Mouse (Mus musculus): ENCODE measurements around the gene Sugct.
A peak's percentile ranks its signal among the peaks of the same experiment; 100 is the strongest.

The Sugct gene

DNA sequence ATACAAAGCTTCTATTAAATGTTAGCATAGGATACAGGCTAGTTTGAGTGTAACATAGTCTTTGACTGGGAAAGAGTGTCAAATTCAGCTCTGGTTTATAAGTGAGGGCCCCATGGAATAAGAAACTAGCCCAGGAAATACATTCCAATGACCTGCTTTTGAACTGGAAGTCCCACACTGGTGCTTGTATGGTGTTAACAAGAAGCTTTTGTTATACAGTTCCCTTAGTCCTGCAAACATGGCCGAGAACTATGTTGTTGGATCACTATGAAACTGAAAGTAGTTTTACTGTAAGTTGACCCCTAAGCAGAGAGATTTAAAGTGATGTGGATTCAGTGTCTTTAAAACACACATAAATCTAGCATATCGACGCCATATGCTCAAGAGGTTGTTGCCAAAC lies 657.5 kb downstream of the Sugct start:
- no peak for DNase-seq (ENCODE audit: low read depth)

DNA sequence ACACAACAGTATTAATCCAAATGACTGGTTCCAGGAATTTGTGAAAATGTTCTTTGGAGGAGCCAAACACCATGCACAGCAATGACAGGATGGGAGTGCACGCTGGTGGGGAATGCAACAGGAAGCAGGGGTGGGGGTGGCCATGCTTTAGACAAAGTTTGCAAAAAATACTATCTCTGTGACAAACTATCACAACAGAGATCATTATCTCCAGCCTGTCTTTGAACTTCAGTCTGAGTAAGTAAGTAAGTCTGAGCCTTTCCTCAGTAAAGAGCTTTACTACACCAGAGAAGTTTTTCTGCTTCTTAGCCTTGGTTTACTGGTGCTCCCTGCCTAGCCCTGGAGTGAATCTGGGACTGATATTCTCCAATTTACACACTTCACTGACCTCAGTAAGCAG lies 664.6 kb downstream of the Sugct start:
- no peak for DNase-seq (ENCODE audit: low read depth)

DNA sequence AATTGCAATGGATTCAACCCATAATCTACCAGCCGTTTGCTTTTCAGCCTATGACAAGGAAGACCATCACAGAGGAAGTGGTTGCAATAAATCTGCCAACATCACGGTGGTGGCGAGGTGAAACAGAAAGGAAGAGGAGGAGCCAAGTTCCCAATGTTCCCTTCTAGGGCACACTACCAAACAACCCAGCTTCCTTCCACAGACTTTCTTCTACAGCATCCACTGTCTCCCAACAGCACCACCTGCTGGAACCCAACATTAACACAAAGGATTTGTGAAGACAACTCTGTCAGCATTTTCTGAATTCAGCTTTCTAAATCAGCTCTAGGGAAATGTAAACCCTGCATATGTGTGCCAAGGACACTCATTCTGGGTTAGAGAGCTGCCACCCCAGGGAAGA lies 666.8 kb downstream of the Sugct start:
- peak; percentile 17 for DNase-seq (ENCODE audit: low read depth)

DNA sequence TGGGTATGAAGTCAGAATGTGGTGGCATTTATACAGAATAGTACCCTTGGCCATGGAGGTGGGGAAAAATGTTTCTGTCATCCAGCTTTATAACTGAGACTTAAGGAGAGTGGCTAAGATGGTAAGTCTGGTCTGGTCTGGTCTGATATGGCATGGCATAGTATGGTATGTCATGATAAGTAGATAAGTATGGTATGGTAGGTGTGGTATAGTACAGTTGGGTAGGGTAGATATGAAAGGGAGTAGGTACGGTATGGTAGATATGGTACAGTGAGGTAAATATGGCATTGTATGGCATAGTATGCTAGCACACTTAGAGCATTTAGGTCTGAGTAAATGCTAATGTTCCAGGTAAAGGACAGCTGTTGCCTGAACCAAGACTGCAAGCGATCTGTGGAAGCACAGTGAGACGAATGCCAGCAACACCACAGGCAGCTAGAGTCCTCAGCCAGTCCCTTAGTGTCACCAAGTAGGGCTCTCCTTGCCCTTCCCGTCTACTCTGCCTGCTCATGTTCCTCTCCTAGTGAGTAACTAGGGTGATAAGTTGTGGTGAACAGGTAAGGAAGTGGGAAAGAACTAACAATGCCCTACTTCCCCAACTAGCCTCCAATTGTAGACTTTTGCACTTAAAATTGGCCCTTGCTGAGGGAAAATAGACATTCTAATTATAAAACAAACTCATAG lies 667.4 kb downstream of the Sugct start:
- peak; percentile 6 for DNase-seq (ENCODE audit: low read depth)

DNA sequence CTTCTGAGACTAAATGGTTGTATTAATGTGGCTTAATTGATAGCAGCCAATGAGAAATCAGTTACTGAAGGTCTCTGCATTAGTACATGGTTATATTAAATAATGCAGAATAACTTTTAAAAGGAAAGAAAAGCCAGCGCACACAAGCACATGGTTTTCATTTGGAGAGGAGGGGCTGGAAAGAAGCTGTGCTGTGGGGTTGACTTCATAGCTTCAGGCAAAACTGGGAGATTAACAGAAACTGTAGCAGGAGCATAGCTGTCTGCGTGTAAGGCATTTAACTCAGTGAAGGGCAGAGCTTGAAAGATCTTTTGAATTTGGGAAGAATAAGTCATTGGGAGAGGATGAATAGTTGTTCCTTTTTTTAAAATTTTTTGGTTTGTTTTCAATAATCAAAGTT lies 668.4 kb downstream of the Sugct start:
- no peak for DNase-seq (ENCODE audit: low read depth)

DNA sequence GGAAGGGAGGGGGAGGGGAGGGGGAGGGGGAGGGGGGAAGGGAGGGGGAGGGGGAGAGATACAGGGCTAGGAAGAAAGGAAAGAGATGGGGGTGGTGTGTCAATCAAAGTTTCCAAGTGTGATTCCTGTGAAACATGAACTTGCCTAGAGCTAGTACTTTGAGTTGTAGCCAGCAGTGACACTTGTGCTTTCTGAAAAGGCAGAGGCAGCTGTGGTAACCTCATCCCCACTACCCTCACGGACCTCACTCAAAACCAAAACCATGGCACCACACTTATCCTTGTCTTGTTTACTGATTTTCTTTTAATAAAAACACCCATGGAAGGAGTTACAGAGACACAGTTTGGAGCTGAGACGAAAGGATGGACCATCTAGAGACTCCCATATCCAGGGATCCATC lies 698.9 kb downstream of the Sugct start:
- no peak for DNase-seq (ENCODE audit: low read depth)

DNA sequence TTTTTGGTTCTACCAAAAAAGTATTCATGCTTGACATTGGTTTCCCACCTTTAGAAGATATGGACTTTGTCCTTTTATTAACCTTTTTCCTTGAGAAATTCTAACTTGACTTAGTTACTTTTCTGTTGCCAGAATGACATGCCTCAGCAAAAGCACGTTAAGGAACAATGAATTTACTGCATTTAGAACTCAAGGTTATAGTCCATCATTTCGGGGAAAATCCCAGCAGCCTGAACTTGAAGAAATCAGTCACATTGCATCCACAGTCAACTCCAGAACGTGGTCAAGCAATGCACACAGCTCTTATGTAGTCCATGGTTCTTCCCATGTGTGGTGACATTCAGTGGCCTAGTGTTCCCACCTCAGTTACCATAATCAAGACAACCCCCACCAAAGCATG lies 700.0 kb downstream of the Sugct start:
- DNase-seq (ENCODE audit: low read depth) = no peak

DNA sequence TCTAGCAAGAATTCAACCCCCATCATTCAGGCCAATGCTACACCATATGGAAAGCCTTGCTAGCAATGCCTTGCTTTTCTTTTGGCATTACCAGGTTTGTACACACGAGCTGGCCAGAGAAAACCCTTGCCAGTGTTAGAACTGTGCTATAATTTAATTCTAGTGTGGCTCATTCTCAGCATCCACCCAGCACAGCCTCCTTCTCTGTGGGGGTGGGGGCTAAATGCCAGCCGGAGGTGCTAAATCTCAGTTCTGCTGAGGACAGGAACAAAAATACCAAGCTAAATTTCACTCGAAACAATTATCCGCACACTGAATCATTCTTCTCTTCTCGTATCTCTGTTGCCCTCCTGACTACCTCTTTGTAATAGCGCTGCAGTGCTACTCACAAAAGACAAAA lies 717.6 kb downstream of the Sugct start:
- no peak for DNase-seq (ENCODE audit: low read depth)

DNA sequence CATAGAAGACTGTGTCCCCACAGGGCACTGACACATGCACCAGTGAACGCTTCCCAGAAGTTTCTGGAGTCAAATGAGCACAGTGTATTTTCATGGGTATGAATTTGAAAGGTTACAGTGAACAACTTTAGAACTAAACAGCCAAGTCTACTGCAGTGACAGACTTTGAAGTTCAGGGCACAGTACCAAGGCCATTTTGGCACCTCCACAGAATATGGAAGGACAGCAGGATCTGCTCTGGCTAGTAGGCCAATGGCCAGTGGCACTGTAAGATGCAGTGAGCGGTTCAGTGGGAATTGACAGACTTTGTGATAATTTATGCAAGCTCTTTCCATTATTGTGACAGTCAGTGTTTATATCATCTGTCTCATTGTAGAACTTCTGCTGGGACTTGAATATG lies 724.1 kb downstream of the Sugct start:
- DNase-seq (ENCODE audit: low read depth) = no peak

DNA sequence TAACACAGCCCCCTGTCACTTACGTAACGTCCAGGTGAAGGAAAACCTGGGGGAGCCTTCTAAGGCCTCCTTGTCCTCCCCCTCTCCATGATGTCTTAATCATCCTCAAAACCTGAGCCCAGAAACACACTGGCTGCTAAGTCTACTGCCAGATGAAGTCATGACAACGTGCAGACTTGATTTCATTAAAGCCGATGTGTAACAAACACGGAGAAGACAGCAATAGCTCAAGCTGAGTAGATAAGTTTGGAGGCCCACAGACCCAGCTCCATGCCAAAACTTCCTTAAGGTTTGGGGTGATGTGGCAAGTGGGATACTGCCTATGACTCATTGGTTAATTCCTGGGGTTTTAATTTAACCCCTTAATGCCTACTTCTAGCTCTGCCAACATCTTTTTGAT lies 726.4 kb downstream of the Sugct start:
- no peak for DNase-seq (ENCODE audit: low read depth)

DNA sequence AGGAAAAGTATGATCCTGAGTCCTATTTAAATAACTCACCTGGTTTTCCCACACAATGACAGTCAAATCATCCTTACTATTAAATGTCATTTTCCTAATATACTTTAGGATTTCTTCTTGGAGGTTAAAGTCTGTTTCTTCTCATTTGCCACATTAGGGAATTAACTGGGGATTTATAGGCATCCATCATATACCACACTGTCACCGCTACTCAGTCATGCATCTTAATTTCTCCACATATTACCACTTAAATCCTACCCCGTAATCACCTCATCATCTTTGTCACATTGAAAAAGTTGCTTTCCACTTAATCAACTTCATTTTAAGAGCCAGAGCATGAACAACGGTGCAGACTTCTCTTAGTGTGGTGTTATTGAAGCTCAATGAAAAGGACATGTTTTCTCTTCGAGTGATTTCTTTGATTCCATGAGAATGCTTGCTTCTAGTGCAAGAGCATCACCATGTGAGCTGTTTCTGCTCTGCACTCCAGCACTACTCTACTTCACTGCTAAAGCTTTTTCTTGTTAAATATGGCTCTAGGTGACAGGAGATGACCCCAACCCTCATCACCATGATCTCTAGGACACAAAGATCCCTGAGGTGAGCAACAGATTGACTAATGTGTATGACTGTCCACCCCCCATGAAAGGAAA lies 730.4 kb downstream of the Sugct start:
- no peak for DNase-seq (ENCODE audit: low read depth)

DNA sequence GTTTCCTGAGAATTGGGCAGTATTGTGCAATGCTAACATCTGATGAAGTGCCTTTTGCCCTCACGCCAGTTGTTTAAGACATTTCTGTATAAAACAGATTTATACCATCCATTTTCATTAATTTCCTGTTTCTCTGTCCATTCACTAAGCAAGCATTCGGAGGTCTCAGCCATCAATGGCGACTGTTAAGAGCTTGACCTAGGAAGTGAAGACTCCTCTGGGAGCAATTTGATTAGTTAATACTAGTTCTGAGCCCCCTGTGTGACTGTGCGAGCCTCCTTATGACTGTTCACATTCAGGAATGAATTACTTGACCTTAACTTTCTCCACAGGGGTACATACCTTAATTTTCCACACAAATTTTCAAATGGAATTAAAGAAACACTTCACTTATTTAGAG lies 743.3 kb downstream of the Sugct start:
- DNase-seq (ENCODE audit: low read depth) = no peak

DNA sequence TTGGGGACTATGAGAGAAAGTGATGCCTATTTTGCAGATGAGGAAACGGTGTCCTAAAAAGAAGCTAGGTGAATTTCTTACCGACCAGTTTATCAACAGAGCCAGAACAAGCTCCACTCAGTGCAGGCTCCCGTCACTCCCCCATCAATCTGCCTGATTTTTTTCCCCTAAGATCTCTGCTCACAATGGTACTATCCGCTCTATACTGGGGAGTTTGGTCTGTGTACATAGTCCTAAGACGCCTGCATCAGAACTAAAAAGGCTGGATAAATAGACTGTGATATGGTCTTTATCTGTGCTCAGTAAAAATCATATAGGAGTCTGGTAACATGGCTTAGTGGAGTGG lies 755.9 kb downstream of the Sugct start:
- DNase-seq (ENCODE audit: low read depth) = no peak

DNA sequence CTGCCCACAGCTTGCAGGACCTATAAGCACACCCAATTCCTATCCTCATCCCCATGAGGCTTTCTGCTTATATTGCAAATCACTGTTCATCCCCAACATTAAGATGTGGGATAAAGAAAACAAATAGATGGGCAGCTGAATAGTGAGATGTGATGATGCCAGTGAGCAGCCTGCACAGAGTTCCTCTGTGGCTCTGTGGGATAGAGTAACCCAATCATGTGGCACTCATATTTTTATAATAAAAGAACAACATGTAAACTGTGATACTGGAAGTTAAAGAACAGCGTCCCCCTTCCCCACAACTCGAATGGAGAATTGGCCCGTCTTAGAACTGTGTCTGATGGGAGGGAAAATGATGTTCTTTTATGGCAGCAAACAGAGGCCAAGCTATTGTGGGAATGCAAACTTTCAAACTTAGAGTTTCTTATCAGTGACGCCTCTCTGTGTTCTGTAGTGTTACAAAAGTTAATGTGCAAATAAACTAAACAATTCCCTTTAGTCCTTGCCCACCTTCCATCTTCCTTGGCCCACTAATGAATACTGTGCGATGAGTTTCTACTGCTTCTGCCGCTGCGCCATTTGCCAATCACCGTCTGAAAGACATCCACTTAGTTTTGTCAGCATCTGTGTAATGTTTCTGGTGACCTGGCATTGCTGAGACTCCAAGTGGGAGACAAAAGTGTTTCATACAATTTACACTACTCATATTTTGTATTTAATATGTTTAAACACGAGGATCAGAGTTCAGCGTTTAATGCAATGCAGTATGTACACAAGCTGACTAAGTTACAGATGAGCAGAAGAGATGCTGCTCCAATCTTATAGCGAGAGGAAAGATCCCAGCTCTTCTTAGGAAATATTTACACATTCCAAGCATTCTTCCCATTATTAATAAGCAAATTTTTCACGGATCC lies 756.5 kb downstream of the Sugct start:
- no peak for DNase-seq (ENCODE audit: low read depth)

DNA sequence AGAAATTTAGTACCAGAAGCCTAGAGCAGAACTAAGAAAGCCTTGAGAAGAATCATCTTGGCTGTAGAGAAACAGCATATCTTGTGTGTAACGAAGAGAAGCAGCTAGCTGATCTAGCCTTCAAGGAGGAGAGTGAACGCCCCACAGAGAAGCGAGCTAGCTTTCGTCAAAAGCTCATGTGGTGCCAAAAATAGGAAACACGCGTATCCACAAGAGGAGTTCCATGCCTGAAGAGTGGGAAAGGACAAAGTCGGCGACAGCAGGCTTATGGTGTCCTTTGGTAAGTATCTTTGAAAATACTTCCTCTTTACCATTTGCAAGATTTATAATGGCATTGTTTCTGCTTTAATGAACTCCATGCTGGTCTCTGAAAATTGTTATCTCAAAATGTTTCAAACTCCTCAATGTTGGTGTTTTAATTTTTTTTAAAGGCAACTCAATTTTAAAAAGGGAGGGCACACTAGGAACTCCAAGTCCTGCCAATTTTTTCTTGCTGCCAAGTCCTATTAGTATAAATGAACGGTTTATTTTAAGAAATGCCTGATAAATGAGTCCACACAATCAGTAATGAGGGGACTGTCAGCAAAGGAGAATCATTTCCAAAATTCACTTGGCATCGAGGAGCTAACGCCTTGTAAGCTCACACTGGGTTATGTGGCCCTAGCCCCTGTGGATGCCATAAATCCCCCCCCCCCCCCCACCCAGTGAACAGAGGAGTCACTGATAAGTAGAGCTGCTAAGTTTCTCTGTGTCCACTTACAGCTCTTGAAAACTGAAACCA lies 757.7 kb downstream of the Sugct start:
- DNase-seq (ENCODE audit: low read depth) = no peak

DNA sequence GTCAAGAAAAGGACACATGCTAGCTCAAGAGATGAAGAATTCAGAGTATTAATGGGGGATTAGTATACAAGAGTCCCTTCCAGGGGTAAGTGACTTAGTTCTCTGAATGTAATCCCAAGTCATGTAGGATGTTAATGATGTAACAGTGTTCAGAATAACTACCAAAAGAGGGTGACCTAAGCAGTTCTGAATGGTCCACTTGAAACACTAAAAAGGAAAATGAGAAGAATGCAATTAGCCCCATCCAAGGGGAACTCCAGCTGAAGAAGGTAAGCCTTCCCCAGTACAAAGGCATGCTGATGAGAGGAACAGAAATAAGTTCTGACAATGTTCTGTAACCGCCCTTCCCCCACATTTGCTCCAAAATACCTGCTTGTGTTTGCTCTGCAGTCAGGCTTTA lies 760.3 kb downstream of the Sugct start:
- DNase-seq (ENCODE audit: low read depth) = no peak

DNA sequence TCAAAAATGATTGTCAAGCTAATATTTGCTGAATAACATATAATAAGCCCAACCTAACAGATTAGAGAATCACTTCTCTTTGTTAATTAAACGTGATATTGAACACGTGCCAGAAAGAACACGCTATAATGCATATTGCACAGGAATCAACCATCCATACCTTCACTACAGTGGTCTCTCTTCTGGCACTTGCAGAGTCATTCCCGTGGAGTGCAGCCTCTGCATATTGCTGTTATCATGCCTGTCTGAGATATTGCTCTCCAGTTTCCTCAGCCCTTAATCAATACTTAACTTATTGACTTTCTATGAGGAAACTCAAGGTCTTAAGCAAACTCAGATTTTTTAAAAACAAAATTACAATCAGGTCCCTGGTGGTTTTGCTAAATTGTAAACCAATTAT lies 761.8 kb downstream of the Sugct start:
- no peak for DNase-seq (ENCODE audit: low read depth)

DNA sequence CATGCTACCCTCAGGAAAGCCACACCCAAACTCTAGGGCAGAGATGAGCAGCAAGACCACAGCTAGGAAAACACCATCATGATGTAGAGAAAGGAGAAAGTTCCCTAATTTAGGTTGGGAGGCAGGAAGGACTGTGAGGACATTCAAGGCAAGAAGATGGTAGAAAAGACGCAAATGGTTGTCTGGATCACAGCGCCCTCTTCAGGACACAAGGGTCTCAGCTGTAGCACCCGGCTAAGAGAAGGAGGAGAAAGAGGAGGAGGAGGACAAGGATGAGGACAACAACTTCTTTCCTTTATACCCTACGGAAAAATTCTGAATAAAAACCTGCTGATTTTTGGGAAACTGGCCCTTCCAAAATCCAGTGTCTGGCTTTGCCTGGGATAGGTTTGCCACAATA lies 774.0 kb downstream of the Sugct start:
- DNase-seq (ENCODE audit: low read depth) = no peak

DNA sequence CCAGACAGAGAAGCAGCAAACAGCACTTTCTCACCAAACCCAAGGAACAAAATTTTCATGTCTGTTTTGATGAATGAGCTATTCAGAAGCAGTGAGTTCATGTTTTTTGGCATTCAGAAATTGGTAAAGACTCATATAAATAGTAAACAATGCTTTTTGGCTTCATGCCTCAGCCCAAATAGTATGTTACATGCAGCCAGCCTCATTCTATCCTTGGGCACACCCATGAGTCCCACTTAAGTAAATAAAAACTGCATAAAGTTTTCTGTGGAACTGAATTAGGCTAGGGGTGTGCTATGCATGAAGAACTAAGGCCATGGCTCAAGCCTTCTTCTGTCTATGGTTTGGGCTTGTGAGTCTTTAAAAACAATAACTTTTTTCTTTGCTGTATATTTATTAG lies 779.7 kb downstream of the Sugct start:
- no peak for DNase-seq (ENCODE audit: low read depth)

DNA sequence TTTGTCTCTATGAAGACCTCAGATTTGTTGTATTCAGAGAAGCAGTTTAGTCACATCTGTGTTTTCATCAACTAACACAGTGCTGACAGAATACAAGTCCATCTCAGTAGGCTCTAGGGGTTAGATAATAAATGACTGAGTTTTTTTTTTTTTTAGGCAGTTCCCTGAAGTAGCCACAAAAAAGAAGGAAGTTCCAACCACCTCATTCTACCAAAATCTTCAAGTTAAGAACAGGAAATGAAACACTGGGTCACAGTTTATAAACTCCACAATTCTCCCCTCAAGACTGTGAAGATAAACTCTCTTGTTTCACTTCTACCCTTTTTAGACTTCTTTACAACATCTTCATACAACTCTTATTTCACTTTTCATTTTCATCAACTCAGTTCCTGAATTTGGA lies 783.1 kb downstream of the Sugct start:
- DNase-seq (ENCODE audit: low read depth) = no peak

DNA sequence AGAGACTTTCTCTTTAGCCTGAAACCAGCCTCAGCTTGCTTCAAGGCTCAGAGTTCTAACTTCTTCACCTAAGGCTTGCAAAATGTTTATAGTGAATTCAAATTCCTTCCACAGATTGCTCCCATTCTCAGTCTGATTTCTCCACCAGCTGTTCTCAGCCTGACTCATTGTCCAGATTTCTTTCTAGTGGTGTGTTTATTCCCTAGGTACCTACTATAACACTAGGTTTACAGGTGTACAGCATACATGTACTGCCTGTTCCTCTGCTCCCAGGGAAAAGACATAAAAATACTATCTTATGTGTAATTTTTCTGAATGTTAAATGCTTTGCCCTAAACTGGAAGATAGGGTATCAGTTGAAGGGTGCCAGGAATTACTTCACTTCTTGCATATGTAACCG lies 788.4 kb downstream of the Sugct start:
- DNase-seq (ENCODE audit: low read depth) = no peak

DNA sequence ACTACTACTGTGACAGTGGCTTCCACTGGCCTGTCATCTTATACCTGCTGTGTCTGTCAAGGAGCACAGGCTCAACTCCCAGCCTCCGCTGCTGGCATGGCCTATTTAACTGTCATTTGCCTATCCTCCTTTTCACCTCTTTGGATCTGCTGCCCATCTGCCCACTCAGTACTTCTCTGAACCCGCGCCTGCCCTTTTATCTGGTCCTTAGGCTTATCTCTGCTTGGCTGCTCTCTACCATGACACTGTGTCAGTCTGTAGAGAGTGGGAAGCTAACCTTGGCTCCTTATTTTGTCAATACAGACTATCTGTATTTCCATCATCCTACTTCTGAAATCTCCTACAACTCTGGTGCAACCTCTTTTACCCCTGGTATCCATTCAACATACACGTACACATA lies 793.9 kb downstream of the Sugct start:
- DNase-seq (ENCODE audit: low read depth) = no peak

All from c-Kit-positive CD71-positive TER-119-negative erythroid progenitor cells, embryonic 14.5 days (primary cell).